Mouse (Mus musculus) cerebellum, adult 2 months (tissue): ENCODE measurements around the gene Xrcc6.

Source experiments
- CTCF ChIP-seq: fragments of 200-500 bp; IDR thresholded peaks from 2 replicates; pipeline ENCODE4 v1.5.1; 2011; ENCODE audit warnings: low read depth, mild to moderate bottlenecking, control low read depth, low read length, moderate library complexity, borderline replicate concordance; ENCODE audit not compliant: insufficient read depth
- POLR2A ChIP-seq: fragments of 200-500 bp; IDR thresholded peaks from 2 replicates; pipeline ENCODE4 v1.6.1; 2011; ENCODE audit warnings: low read length, control low read depth, borderline replicate concordance; ENCODE audit not compliant: insufficient read depth

GRCm38 (mm10) chr15:81952310-81952709, 35.3 kb upstream of the Xrcc6 start:
- TF ChIP-seq CTCF (no peak), POLR2A (no peak)
